Comparison of ENCODE assay signal across 7 mouse cellular contexts in the genomic region with DNA sequence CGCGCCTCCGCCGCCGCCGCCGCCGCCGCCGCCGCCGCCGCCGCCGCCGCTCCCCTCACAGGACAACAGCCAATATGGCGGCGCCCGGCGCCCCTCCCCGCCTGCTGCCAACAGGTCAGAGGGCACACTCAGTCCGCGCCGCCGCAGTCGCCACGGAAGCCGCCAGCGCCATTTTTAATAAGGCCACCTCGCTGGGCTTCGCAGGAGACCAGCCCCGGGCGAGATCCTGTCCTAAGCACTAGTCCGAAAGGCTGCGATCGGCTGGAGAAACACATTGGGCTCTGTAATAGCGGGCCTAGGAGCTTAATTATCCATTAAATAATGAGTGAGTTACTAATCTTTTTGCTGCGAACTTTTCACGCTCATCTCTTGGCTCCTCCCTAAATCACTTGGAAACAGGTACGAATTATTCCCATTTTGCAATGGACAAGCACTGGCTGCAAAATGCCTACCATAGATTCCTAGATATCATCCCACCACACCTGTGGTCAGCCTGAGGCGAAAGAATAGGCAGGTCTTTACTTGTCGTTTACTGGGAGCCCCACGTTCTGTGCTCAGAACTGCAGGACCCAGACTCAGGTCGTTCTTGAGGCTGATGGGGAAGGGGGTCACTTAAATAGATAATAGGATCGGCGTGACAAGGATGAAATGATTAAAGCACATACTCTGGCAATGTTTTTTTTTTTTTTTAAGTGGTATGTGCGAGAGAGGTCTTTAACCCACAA. TPM values are rescaled to one million over a fixed set of nuclear protein-coding genes. Genes with fewer than 3 reads are reported as not detected.
DNase-seq lines count a peak whose midpoint lies in the region; ATAC-seq lines count a peak whose summit lies in the region.

Gene Fam193b, minus strand, starts transcription at position 94 of the 725 bp plus-strand sequence.

- H3K9me3 ChIP-seq in embryonic facial prominence, embryonic 11.5 days (replicated peaks; ENCODE audit: control insufficient read depth, low read length), result no peaks in the 10 kb centered on the region
- no peaks in the 10 kb centered on the region for H3K9me3 ChIP-seq in limb, embryonic 11.5 days (ENCODE audit: control insufficient read depth, low read length)
- no peaks in the 10 kb centered on the region for H3K9me3 ChIP-seq in midbrain, embryonic 14.5 days (ENCODE audit: control insufficient read depth, low read length)

- H3K27me3 ChIP-seq in embryonic facial prominence, embryonic 11.5 days (ENCODE audit: control insufficient read depth, insufficient read depth, low read length), result no peaks in the 10 kb centered on the region
- no peaks in the 10 kb centered on the region for H3K27me3 ChIP-seq in limb, embryonic 11.5 days (ENCODE audit: control insufficient read depth, insufficient read depth, low read length)
- no peaks in the 10 kb centered on the region for H3K27me3 ChIP-seq in midbrain, embryonic 14.5 days (ENCODE audit: control insufficient read depth, insufficient read depth, low read length)

- H3K27ac ChIP-seq in embryonic facial prominence, embryonic 11.5 days (replicated peaks; ENCODE audit: low read depth, low read length), result peak within 1 kb of the TSS; percentile 73
- peak within 1 kb of the TSS; percentile 81 for H3K27ac ChIP-seq in limb, embryonic 11.5 days (replicated peaks; ENCODE audit: low read depth, low read length)
- peak within 1 kb of the TSS; percentile 91 for H3K27ac ChIP-seq in midbrain, embryonic 14.5 days (replicated peaks; ENCODE audit: low read depth, low read length)

- H3K9ac ChIP-seq in embryonic facial prominence, embryonic 11.5 days (replicated peaks; ENCODE audit: low read length), result peak within 1 kb of the TSS; percentile 98
- H3K9ac ChIP-seq in limb, embryonic 11.5 days (ENCODE audit: low read length), result peak within 1 kb of the TSS; percentile 96
- peak within 1 kb of the TSS; percentile 96 for H3K9ac ChIP-seq in midbrain, embryonic 14.5 days (replicated peaks; ENCODE audit: low read length)

- peak; percentile 78 for ATAC-seq in embryonic facial prominence, embryonic 11.5 days (replicated peaks; ENCODE audit: insufficient number of reproducible peaks, low FRiP score, low TSS enrichment, low read depth)
- peak; percentile 89 for ATAC-seq in limb, embryonic 11.5 days (ENCODE audit: insufficient number of reproducible peaks, low FRiP score, low TSS enrichment, low read depth)
- peak; percentile 93 for ATAC-seq in midbrain, embryonic 14.5 days (ENCODE audit: low FRiP score, low TSS enrichment)

- peak within 1 kb of the TSS; percentile 63 for H3K4me2 ChIP-seq in embryonic facial prominence, embryonic 11.5 days (ENCODE audit: low read depth, low read length)
- peak within 1 kb of the TSS; percentile 66 for H3K4me2 ChIP-seq in limb, embryonic 11.5 days (ENCODE audit: low read depth, severe bottlenecking)
- H3K4me2 ChIP-seq in midbrain, embryonic 14.5 days (ENCODE audit: low read length), result peak within 1 kb of the TSS; percentile 83

- peaks cover 5% of the 10 kb centered on the region for H3K4me1 ChIP-seq in embryonic facial prominence, embryonic 11.5 days (ENCODE audit: control insufficient read depth, insufficient read depth, low read length)
- peaks cover 11% of the 10 kb centered on the region for H3K4me1 ChIP-seq in limb, embryonic 11.5 days (ENCODE audit: control insufficient read depth, insufficient read depth, low read length)
- H3K4me1 ChIP-seq in midbrain, embryonic 14.5 days (ENCODE audit: control insufficient read depth, insufficient read depth, low read length), result peaks cover 23% of the 10 kb centered on the region

- H3K4me3 ChIP-seq in embryonic facial prominence, embryonic 11.5 days (ENCODE audit: low read depth, low read length), result peak within 1 kb of the TSS; percentile 84
- peak within 1 kb of the TSS; percentile 99 for H3K4me3 ChIP-seq in limb, embryonic 11.5 days (ENCODE audit: low read depth, low read length)
- peak within 1 kb of the TSS; percentile 95 for H3K4me3 ChIP-seq in midbrain, embryonic 14.5 days (replicated peaks; ENCODE audit: low read depth, low read length)

- no peaks in the 10 kb centered on the region; the same call in 1 of the 2 replicates for H3K36me3 ChIP-seq in embryonic facial prominence, embryonic 11.5 days (replicated peaks; ENCODE audit: control insufficient read depth, insufficient read depth, low read depth, low read length)
- H3K36me3 ChIP-seq in limb, embryonic 11.5 days (ENCODE audit: control insufficient read depth, insufficient read depth, low read length), result no peaks in the 10 kb centered on the region; the same call in 1 of the 2 replicates
- H3K36me3 ChIP-seq in midbrain, embryonic 14.5 days (ENCODE audit: control insufficient read depth, insufficient read depth, low read length), result peaks cover 17% of the 10 kb centered on the region

- peak; percentile 97 for DNase-seq in adrenal gland, postnatal 14 days
- DNase-seq in embryonic facial prominence, embryonic 11.5 days (ENCODE audit: low spot score), result peak; percentile 95
- DNase-seq in heart, adult 11 months, result peak; percentile 99
- DNase-seq in kidney, adult 18-20 months, result peak; percentile 96
- peak; percentile 96 for DNase-seq in limb, embryonic 11.5 days (ENCODE audit: low spot score)
- peak; percentile 96 for DNase-seq in midbrain, embryonic 14.5 days
- peak; percentile 88 to 96 for DNase-seq in spleen, adult 18-20 months

- WGBS in embryonic facial prominence, embryonic 11.5 days, result 2% methylated on average over 47 of the region's 47 CpGs
- WGBS in limb, embryonic 11.5 days, result 3% methylated on average over 40 of the region's 47 CpGs
- under 1% methylated on average over 47 of the region's 47 CpGs for WGBS in midbrain, embryonic 14.5 days

RNA-seq across cellular contexts. Expression of gene Fam193b, which starts in this region (rescaled TPM):
- total RNA-seq in adrenal gland, postnatal 14 days (2021), result 42.5 and 50.2 TPM in 2 replicates
- polyA plus RNA-seq in embryonic facial prominence, embryonic 11.5 days (2014; fragmentation: Nextera tagmentation; extraction: Ambion mirVana), result 36.7 and 37.0 TPM in 2 replicates
- polyA plus RNA-seq in limb, embryonic 11.5 days (2014; fragmentation: Nextera tagmentation; extraction: Ambion mirVana), result 47.8 and 50.7 TPM in 2 replicates
- 50.0 and 57.6 TPM in 2 replicates for polyA plus RNA-seq in midbrain, embryonic 14.5 days (2014; fragmentation: Nextera tagmentation; extraction: Ambion mirVana)

Comparison
In these comparisons a context has a peak if more than half of its experiments do, and no peak if none do; other contexts are left out.
1. Peak in every context shown above with its lines: DNase-seq, ATAC-seq, H3K4me3 ChIP-seq and H3K27ac ChIP-seq.